Mouse (Mus musculus) B cell, adult 2 months (primary cell): ENCODE results near the gene 4930519P11Rik.
A peak's percentile ranks its signal among the peaks of the same experiment; 100 is the strongest.

Experiments
- DNase-seq, 2 experiments: peaks; one replicate each; pipeline ENCODE4 v3.0.0; 2022

4930519P11Rik gene

GRCm38 (mm10) chr2:154630531-154630930 is 17.3 kb upstream of the 4930519P11Rik start:
- no peak for DNase-seq

GRCm38 (mm10) chr2:154624137-154624536 is 10.9 kb upstream of the 4930519P11Rik start:
- peak; percentile 34 to 39 for DNase-seq

DNA sequence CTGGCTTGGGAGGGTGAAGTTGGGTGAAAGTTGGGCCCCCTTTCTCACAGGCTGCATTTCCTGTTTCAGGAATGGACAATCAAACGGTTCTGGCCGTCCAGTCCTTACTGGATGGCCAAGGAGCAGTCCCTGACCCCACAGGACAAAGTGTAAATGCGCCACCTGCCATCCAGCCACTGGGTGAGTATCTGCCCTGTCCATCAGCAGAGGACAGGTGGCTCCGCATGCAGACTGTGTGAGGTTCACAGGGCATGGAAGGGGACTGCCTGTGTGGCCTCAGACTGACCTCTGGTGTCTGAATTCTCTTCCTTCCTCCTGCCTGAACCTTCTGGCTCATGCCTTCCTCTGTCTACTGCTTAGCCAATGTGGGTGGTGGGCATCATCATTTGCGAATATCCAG is 8.4 kb upstream of the 4930519P11Rik start:
- no peak for DNase-seq

DNA sequence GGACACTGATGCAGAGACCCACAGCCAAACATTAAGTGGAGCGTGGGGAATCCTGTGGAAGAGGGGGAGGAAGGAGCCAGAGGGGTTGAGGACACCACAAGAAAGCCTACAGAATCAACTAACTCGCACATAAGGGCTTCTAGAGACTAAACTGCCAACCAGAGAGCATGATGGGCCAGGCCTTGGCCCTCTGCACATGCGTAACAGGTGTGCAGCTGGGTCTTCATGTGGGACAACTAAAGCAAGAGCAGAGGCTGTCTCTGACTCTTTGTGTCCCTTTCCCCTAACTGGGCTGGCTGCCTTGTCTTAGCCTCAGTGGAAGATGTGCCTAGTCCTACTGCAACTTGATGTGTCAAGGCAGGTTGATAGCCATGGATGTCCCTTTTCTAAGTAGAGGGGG is 3.8 kb upstream of the 4930519P11Rik start:
- DNase-seq: no peak

DNA sequence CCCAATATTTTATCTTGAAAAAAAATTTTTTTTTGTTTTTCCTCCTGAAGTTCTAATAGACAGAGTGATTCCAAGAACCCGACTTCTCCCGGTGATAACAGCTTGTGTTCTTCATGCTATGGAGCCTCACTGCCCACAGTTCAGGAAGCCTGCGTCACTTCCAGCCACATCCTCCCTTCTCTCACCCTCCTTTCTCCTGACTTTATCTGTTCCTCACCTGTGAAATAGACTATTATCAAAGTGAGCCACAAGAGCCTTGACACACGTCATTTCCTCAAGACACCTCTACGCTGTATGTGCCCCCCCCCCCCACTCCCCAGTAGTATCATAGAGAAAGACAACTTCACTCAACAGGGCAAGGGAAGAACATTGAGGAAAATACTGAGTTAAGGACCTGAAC is 2.4 kb upstream of the 4930519P11Rik start:
- DNase-seq: no peak

DNA sequence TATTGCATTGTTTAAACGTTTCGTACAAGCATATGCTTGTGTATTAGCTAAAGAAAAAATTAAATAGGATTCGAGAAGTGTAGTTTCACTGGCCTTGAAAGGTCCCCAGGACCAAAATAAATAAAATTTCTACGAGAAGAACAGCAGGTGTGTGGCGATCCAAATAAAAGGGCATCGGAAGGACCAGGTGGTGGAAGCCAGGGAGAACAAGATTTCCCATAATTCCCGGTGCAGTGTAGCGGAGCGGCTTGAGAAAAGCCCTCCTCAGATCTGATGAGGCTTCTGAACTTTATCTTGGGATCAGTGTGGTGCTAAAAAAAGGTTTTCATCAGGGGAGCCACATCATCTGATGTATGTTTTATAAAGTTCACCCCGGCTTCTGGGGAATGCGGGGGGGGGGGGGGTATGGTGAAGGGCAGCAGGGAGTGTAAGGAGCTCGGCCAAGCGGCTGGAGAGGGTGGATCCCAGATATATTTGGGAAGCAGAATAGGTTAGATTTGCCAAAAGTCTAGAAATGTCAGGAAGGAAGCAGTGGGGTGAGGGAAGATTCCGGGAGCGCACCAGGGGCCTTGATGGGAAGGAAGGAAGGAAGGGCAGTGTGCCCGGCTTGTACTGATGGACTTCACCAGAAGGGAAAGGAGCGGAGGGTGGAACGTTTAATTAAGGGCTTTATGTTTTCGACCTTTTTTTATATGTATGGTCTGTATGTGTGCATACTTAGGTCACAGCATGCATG is 1.8 kb upstream of the 4930519P11Rik start:
- DNase-seq: no peak

DNA sequence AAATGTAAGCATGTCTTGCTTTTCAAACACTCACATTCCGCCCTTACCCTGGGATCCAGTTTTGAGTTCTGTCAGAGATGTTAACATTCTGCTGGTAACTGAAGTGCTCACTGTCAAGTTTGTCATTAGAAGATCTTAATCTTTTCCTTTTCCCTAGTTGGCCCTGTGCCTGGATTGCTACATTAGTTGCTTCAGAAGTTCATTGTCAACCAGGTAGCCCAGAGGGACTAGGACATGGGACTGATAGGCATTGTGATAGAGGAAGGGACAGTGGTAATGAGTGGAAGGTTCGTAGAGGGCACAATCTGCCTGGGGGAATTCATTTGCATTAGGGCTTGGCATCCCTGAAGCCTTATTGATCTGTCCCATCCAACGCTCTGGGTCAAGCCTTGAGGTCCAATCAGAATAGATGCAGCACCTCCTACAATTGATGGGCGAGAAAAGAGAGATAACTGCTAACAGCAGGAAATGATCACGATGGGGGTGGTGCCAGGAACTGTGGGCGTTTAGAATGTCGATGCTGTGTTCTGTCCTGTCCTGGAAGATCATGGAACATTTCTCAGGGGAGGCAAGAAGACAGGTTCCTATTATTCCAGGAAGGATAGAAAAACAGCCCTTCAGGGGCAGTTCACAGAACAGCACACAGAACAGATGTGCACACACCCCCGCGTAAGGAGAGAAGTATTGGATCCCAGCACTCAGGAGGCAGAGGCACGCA is 4.0 kb downstream of the 4930519P11Rik start:
- no peak for DNase-seq

DNA sequence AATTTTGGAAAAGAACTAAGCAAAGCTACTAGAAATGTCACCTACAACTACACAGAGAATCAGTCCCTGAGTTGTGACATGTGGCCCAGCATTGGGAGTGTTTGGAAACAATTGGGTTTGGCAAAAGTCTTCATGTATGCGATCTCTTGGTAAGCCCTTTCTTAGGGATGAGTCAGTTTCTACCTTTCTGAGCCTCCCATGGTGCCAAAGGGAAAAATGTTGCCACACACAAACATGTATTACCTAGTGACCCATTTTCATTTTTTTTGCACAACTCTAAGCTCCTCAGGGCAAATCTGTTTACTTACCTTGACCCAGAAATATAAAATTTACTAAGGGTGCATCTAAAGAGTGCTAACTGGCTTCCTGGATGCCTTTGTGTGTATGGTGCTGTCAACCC is 6.3 kb downstream of the 4930519P11Rik start:
- no peak for DNase-seq

- DNase-seq: no peak
Measured at GRCm38 (mm10) chr2:154604156-154604555, 9.1 kb downstream of the 4930519P11Rik start.

DNA sequence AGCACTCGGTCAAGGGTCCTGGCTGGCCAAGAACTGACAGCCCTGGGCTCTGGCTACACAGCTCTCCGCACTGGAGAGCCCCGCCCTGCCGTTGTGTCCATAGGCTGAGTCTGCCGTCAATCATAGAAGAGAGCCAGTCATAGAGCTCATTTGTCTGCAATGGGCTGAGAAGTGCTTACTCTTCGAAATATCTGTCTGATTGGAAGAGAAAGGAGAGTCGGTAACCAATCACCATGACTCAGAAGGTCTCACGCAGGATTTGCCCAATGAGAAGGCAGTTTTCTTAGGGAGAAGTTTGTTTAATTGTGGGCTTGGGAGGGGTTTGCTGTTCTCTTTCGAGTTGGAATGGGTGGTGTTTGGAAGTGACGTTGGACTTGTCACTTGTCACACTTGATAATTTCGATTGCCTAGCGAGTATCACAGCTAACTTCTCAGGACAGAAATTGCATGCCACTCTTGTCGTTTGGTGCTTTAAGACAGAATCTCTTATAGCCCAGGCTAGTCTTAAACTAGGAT is 9.5 kb downstream of the 4930519P11Rik start, which contains the start of gene Pxmp4:
TSS of gene Pxmp4 (minus strand) at position 71 of the 516 bp plus-strand sequence.
- peak; percentile 96 to 97 for DNase-seq

DNA sequence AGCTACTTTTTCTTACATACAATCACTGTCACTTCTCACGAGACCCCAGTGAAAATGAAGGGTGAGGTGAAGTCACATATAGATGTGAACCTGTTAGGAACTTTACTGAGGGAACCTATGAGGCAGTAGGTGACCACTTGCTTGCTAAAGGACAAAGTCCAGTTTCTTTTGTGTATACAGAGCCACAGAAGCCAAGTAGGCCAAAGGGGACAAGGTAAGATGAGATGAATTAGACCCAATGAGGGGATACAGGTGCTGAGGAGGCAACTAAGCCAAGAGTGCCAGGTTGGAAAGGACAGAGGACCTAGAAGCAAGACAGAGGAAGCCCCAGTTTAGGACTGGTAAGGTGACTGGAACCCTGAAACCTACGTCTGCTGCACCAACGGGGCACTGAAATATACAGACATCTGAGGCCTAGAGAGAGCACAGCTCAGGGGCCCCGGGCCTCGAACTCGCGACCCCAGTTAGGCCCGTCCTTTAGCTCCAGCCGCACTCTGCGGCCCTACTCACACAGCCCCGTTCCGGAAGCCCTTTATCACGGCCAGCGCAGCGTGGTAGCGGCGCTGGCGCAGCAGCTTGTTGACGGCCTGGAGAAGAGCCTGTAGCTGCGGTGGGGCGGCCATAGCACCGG is 10.1 kb downstream of the 4930519P11Rik start:
- DNase-seq: no peak

GRCm38 (mm10) chr2:154601324-154601723 is 11.9 kb downstream of the 4930519P11Rik start:
- DNase-seq: no peak

DNA sequence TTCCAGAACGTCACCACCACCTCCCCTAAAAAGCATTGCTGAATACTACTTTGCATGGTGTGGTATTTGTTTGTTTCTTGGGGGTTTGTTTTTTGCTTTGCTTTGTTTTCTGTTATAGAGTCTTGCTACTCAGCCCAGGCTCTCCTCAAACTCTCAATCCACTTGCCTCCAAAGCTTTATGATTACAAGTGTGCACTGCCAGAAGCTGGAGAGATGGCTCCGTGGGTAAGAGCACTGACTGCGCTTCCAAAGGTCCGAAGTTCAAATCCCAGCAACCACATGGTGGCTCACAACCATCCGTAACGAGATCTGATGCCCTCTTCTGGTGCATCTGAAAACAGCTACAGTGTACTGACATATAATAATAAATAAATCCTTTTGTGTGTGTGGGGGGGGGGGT is 12.7 kb downstream of the 4930519P11Rik start:
- DNase-seq: no peak

DNA sequence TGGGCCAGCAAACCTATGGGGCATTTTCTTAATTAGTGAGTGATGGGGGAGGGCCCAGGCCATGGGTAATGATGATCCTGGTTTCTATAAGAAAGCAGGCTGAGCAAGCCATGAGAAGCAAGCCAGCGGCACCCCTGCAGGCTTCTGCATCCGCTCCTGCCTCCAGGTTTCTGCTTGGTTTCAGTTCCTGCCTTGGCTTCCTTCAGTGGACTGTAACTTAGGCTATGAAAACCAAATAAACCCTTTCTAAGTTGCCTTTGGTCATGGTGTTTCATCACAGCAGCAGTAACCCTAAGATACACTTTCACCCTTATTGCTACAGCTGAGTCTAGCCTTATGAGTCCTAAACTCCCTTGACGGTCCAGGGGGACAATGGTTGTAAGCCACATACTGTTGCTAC is 15.8 kb downstream of the 4930519P11Rik start:
- peak; percentile 17 to 25 for DNase-seq

- no peak for DNase-seq
Measured at GRCm38 (mm10) chr2:154595775-154596174, 17.5 kb downstream of the 4930519P11Rik start.

- peak; percentile 58 to 60 for DNase-seq
Measured at GRCm38 (mm10) chr2:154593025-154593424, 20.2 kb downstream of the 4930519P11Rik start.

DNA sequence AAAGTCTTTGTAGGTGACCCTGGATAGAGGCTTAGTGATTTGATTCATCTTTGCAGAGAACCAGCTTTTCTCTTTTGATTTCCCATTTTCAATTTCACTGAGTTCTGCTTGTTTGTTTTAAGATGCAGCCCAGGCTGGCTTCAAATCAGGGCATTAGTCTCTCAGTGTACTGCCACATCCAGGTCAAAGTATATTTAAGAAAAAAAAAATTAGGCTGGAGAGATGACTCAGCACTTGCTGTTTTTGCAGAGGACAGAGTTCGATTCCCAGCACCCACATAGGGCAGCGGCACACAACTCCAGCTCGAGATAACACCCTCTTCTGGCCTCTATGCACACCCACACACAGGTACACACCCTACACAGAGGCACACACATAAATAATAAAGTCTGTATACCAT is 22.0 kb downstream of the 4930519P11Rik start:
- DNase-seq: no peak

- DNase-seq: no peak
Measured at GRCm38 (mm10) chr2:154589051-154589450, 24.2 kb downstream of the 4930519P11Rik start.

GRCm38 (mm10) chr2:154586405-154586804 is 26.8 kb downstream of the 4930519P11Rik start:
- peak; percentile 56 to 59 for DNase-seq

DNA sequence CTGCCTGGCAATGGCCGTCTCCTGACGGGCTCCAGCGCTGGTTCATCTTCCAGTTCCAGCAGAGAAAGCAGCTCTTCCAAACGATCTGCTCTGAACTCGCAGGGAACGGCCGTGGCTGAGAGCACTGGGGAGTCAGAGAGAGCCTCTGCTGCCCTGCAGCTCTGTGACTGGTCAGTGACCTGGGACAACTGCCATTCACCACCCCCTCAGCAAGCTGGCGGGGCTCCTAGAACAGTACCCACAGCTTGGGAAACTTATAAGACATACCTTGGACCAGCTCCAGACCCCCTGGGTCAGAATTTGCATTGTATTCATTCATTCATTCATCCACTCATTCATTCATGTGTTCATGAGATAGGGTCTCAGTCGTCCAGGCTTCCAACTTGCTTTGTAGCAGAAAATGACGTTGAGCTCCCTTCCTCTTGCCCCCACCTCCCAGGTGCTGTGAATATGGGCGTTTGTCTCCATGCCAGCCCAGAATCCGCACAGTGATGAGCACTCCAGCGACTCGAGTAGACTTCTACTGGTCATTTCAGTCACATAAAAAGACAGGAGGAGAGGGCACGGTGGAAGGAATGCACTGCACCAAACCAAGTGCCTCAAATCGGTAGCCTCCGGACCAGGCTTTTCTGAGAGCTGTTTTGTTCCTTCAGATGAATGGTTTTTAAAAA is 28.2 kb downstream of the 4930519P11Rik start:
- no peak for DNase-seq

- DNase-seq: no peak
Measured at GRCm38 (mm10) chr2:154583906-154584872, 29.0 kb downstream of the 4930519P11Rik start.

- DNase-seq: no peak
Measured at GRCm38 (mm10) chr2:154581421-154581820, 31.8 kb downstream of the 4930519P11Rik start.
